ENCODE assay signal across 22 mouse cellular contexts in the genomic region with DNA sequence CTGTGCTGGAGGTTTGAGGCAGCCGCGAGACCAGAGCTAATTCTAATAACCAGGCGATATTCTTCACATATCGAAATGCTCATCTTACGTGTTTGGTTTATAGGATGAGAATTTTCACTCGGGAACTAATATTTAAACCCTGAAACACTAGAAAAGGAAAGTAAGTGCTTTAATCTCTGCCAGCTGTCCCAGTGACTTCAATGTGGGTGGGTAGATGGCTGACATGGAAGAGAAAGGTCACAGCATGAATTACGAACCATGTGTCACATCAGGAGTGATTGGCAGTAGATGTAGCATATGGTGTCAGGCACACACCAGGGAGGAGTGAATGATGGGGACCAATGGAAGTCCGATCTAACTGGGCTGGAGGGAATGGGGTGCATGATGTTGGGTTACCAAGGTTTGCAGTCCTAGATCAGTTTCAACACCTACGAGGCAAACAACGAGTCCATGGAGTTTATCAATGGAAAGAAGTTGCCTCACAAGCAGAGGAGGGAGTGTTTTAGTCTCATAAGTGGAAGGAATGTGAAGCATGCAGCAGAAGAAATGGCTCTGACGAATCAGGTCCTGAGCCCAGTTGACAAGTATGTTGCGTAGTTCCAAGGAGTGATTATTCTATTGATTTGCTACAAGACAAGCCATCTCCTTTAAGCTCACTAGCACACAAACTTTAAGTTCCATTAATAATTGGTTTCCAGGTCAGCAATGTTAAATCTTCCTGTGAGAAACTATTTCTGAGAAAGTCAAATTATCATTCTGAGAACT.
A peak's percentile ranks its signal among the peaks of the same experiment; 100 is the strongest.
DNase-seq lines count a peak whose midpoint lies in the region; ATAC-seq and TF ChIP-seq lines count a peak whose summit lies in the region.
"Had no signal": no experiment of that assay in that cellular context is flagged by ENCODE, and none has a peak within 500 bp of the region (broad histone marks: within the 10 kb centered on the region; RNA-seq: fewer than 3 reads in every experiment).

No protein-coding gene starts in this region.

- no peak for ATAC-seq in kidney, postnatal 0 days (replicated peaks; ENCODE audit: low FRiP score, low read depth)
- ATAC-seq in kidney, embryonic 15.5 days (replicated peaks; ENCODE audit: low FRiP score): no peak
- ATAC-seq in midbrain, embryonic 11.5 days (ENCODE audit: low FRiP score): no peak
- no peak for ATAC-seq in midbrain, postnatal 0 days (ENCODE audit: low FRiP score)
- ATAC-seq: forebrain, postnatal 0 days; inflammation-experienced regulatory T-cells, adult 6 months; liver, embryonic 12.5 days had no signal

- H3K9me3 ChIP-seq in kidney, postnatal 0 days (replicated peaks; ENCODE audit: low read length): no peaks in the 10 kb centered on the region
- H3K9me3 ChIP-seq in kidney, embryonic 15.5 days (replicated peaks): no peaks in the 10 kb centered on the region
- no peaks in the 10 kb centered on the region for H3K9me3 ChIP-seq in midbrain, embryonic 11.5 days (ENCODE audit: control insufficient read depth, low read length)
- no peaks in the 10 kb centered on the region for H3K9me3 ChIP-seq in midbrain, postnatal 0 days (ENCODE audit: low read length)
- H3K9me3 ChIP-seq: liver, embryonic 12.5 days; midbrain, embryonic 12.5 days had no signal

- no peaks in the 10 kb centered on the region for H3K36me3 ChIP-seq in kidney, postnatal 0 days (ENCODE audit: insufficient read depth, low read length)
- H3K36me3 ChIP-seq in kidney, embryonic 15.5 days: no peaks in the 10 kb centered on the region
- no peaks in the 10 kb centered on the region for H3K36me3 ChIP-seq in midbrain, embryonic 11.5 days (ENCODE audit: control insufficient read depth, insufficient read depth, low read length)
- H3K36me3 ChIP-seq in midbrain, postnatal 0 days (ENCODE audit: insufficient read depth, low read length): no peaks in the 10 kb centered on the region
- H3K36me3 ChIP-seq: liver, embryonic 12.5 days; midbrain, embryonic 12.5 days had no signal

- no peak overlapping the region for H3K4me3 ChIP-seq in kidney, postnatal 0 days (replicated peaks; ENCODE audit: low read depth, low read length)
- no peak overlapping the region for H3K4me3 ChIP-seq in kidney, embryonic 15.5 days (replicated peaks)
- no peak overlapping the region for H3K4me3 ChIP-seq in midbrain, embryonic 11.5 days (ENCODE audit: low read depth, low read length)
- no peak overlapping the region for H3K4me3 ChIP-seq in midbrain, postnatal 0 days (ENCODE audit: low read depth, low read length)
- H3K4me3 ChIP-seq: liver, embryonic 12.5 days; midbrain, embryonic 12.5 days had no signal

- WGBS in kidney, postnatal 0 days: 77% methylated on average over 12 of the region's 12 CpGs
- 79% methylated on average over 12 of the region's 12 CpGs for WGBS in kidney, embryonic 15.5 days
- 79% methylated on average over 12 of the region's 12 CpGs for WGBS in midbrain, embryonic 11.5 days
- WGBS in midbrain, postnatal 0 days: 86% methylated on average over 12 of the region's 12 CpGs

- no peak overlapping the region for H3K27ac ChIP-seq in kidney, postnatal 0 days
- no peak overlapping the region for H3K27ac ChIP-seq in kidney, embryonic 15.5 days
- no peak overlapping the region for H3K27ac ChIP-seq in midbrain, embryonic 11.5 days (ENCODE audit: low read depth, low read length)
- H3K27ac ChIP-seq in midbrain, postnatal 0 days (ENCODE audit: low read depth, low read length): no peak overlapping the region
- H3K27ac ChIP-seq: hindbrain, embryonic 14.5 days; liver, embryonic 12.5 days; midbrain, embryonic 12.5 days; stomach, postnatal 0 days had no signal

- no peak overlapping the region for H3K9ac ChIP-seq in kidney, postnatal 0 days (ENCODE audit: low read depth, low read length)
- H3K9ac ChIP-seq in kidney, embryonic 15.5 days: no peak overlapping the region
- no peak overlapping the region for H3K9ac ChIP-seq in midbrain, embryonic 11.5 days (ENCODE audit: low read length)
- H3K9ac ChIP-seq in midbrain, postnatal 0 days (replicated peaks; ENCODE audit: low read length, poor library complexity, severe bottlenecking): no peak overlapping the region
- H3K9ac ChIP-seq: forebrain, postnatal 0 days; hindbrain, embryonic 14.5 days; liver, embryonic 12.5 days; midbrain, embryonic 12.5 days had no signal

- H3K4me2 ChIP-seq in kidney, postnatal 0 days (ENCODE audit: low read length): no peak overlapping the region
- H3K4me2 ChIP-seq in kidney, embryonic 15.5 days: no peak overlapping the region
- no peak overlapping the region for H3K4me2 ChIP-seq in midbrain, embryonic 11.5 days
- H3K4me2 ChIP-seq in midbrain, postnatal 0 days (ENCODE audit: low read depth, low read length, poor library complexity, severe bottlenecking): no peak overlapping the region
- H3K4me2 ChIP-seq: hindbrain, embryonic 14.5 days; liver, embryonic 12.5 days; midbrain, embryonic 12.5 days had no signal

- no peak for TF ChIP-seq CTCF in kidney, postnatal 0 days (IDR thresholded peaks at IDR 0.05; ENCODE audit: low read depth)
- no peak for TF ChIP-seq CTCF in midbrain, postnatal 0 days (IDR thresholded peaks at IDR 0.05)

- DNase-seq in kidney, postnatal 0 days (ENCODE audit: low spot score): peak; percentile 25
- DNase-seq in midbrain, embryonic 11.5 days (ENCODE audit: low spot score, missing footprints): peak; percentile 75
- DNase-seq in midbrain, postnatal 0 days (ENCODE audit: low spot score): no peak
- DNase-seq in lung, postnatal 25 days (ENCODE audit: low spot score): peak; percentile 3
- no peak for DNase-seq in gastrocnemius, adult 8-10 months (ENCODE audit: low spot score in 2 of 2)
- no peak for DNase-seq in urinary bladder, postnatal 25 days (ENCODE audit: low spot score)
- DNase-seq: adrenal gland, postnatal 10 days; cerebellum, adult 8-10 months; cerebellum, postnatal 36 days; forebrain, postnatal 0 days; gastrocnemius, postnatal 36 days; heart, postnatal 4 days; kidney, adult 18-20 months; kidney, postnatal 10 days; thymus, adult 2 months; thymus, postnatal 4 days had no signal

- H3K27me3 ChIP-seq in kidney, postnatal 0 days (ENCODE audit: insufficient read depth, low read length): no peaks in the 10 kb centered on the region
- H3K27me3 ChIP-seq in kidney, embryonic 15.5 days: no peaks in the 10 kb centered on the region
- no peaks in the 10 kb centered on the region for H3K27me3 ChIP-seq in midbrain, embryonic 11.5 days (ENCODE audit: control insufficient read depth, insufficient read depth, low read length)
- H3K27me3 ChIP-seq in midbrain, postnatal 0 days (ENCODE audit: insufficient read depth, low read length): no peaks in the 10 kb centered on the region
- H3K27me3 ChIP-seq: liver, embryonic 12.5 days; midbrain, embryonic 12.5 days had no signal

- H3K4me1 ChIP-seq in kidney, postnatal 0 days (replicated peaks; ENCODE audit: insufficient read depth, low read length): no peaks in the 10 kb centered on the region
- H3K4me1 ChIP-seq in kidney, embryonic 15.5 days: peaks cover 12% of the 10 kb centered on the region; the same call in 1 of the 2 replicates
- H3K4me1 ChIP-seq in midbrain, embryonic 11.5 days (ENCODE audit: control insufficient read depth, insufficient read depth, low read length): no peaks in the 10 kb centered on the region
- H3K4me1 ChIP-seq in midbrain, postnatal 0 days (ENCODE audit: insufficient read depth, low read length): no peaks in the 10 kb centered on the region
- H3K4me1 ChIP-seq: liver, embryonic 12.5 days had no signal

Comparison
In these comparisons a context has a peak if more than half of its experiments do, and no peak if none do; other contexts are left out.
1. DNase-seq: peak in kidney, postnatal 0 days (single experiment), midbrain, embryonic 11.5 days (single experiment) and lung, postnatal 25 days (single experiment); none in midbrain, postnatal 0 days (single experiment), gastrocnemius, adult 8-10 months (0 of 2) and urinary bladder, postnatal 25 days (single experiment).